Mouse (Mus musculus) c-Kit-positive CD71-positive TER-119-negative erythroid progenitor cells, embryonic 14.5 days (primary cell): ENCODE results near the gene Adk.
A peak's percentile ranks its signal among the peaks of the same experiment; 100 is the strongest.
"Not testable (repeated sequence)": the region's sequence is repeated elsewhere in the genome, so short reads cannot be mapped to it uniquely, and the experiment has no call there.

Source experiments
- DNase-seq: peaks from one replicate; pipeline ENCODE4 v3.0.0-alpha.2; 2013; ENCODE audit warnings: low read depth

Adk gene

DNA sequence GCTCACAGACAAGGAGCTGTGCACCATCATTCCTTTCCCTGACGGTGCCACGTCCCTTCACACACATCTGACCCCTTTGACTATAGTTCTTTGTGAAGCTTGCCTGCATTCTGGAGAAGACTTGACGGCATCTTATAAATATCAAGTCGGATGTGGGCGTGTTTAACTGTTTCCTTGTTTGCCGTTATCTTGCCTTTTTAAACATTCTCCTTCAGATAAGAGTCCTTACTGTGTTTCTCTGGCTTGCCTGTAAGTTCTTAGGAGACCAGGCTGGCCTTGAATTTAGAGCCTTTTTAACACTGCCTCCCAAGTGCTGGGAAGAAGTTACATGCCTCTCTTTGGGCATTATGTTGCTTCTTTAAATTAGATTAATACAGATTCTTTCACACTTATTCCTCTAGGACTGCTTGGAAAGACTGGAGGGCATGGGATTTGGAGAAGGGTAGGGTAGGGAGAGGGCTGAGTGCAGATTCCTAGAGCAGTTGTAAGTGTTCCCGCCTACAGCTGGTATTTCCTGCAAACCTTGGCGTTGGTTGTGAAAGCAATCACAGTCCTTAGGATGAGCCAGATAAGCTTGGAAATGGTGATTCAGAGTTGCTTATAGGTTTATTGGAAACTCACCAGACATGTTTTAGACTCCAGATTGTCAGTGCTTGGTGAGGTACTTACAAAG is 13.3 kb downstream of the Adk start:
- DNase-seq = no peak

DNA sequence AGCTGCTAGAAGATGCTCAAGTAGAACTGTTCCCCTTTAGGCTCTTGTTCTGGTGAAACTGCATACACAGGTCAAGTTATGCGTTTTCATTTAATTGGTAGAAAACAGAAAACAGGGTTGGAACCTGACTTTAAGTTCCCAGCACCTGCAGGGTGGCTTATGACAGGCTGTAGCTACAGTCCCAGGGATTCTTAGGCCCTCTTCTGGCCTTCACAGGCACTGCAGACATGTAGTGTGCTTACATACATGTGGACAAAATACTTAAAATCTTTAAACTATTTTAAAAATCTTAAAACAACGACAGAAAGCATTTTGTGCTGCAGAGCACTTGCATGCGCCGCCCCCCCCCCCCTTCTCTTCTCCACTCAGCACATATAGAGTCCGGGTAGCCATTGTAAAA is 17.2 kb downstream of the Adk start:
- DNase-seq = no peak

DNA sequence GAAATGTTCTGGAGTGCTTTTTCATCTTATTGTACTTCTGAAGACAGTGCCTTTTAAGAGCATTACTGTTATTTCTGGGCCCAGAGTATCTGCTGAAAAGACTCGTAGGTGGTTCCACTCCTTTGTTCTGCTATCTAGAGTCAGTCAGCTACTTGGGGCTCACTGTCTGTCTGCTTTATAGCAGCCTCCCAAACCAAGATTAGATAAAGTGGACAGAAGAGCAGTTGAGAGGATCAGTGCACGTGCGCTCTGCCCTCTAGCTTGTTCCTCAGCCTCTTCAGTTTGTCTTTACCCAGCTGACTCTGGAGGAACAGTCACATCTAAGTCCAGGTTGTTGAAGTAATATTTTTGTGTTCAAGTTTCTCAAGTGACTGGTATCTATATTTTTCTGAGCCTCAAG is 21.6 kb downstream of the Adk start:
- DNase-seq = peak; percentile 72

DNA sequence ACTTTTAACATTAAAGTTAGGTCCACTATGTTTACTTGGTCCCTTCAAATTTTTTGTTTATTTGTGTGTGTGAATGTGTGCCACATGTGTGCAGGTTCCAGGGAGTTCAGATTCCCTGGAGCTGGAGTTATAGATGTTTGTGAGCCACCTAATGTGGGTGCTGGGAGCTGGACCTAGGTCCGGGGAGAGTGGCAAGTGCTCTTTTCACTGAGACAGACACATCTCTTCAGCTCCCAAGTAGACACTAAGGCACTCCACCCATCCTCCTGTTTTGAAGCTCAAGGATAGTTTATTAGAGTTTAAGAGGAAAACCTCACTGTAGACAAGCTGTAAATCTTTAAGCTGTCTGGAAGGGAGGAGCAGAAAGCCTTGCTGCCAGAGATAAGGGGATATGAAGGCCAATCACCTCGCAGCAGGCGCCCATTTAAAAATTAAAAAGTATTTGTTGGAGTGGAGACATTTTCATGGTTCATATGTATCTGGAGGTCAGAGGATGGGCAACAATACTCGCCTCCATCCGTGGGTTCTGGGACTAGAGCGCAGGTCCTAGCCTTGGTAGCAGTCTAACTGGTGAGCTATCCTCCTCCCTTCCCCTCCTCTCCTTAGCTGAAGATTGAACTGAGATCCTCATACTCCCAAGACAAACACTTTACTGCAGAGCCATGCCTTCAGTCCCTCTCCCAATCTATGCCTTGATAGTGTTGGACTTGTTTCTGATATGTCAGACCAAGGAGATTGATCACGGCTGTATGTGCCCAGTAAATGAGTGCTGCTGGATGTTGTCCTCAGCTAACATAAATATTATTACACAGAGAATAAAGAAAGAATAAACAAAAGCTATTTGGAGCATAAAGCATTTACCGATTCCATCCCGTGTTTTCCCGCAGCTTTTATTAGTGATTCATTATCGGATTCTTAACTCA is 22.3 kb downstream of the Adk start:
- peak; percentile 68 for DNase-seq

DNA sequence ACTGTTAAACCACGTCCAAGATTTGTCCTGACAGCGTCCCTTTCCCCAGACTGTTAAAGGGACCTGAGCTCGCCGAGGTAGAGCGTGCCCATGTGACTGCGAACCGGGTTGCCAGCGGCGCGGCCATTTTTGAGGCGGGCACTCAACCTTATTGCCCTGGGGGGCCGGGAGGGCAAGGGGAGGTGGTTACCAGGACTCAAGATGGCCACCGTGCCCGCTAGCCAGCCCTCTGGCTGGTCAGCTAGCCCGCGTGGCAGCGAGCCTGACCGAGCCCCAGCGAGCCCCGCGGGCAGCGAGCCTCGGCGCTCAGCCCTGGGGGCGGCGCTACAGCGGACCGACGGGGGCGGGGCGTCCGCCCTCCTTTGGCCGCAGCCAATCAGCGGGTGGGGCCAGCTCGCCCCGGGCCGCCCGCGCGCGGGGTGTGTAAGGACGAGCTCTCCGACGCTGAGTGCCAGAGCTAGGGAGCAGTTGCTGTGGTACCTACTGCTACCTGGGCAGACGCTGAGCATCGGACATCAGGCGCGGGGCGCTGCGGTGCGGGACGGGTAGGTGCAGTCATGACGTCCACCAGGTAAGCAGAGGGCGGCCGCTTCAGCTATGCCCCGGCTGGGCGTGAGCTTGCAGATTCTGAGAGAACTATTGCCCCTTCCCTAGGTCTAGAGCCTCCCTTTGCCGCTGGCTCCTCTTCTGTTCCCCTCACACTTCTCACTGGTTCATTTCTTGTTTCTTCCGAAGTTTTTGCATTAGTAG is 23.6 kb downstream of the Adk start:
- DNase-seq = peak; percentile 81

DNA sequence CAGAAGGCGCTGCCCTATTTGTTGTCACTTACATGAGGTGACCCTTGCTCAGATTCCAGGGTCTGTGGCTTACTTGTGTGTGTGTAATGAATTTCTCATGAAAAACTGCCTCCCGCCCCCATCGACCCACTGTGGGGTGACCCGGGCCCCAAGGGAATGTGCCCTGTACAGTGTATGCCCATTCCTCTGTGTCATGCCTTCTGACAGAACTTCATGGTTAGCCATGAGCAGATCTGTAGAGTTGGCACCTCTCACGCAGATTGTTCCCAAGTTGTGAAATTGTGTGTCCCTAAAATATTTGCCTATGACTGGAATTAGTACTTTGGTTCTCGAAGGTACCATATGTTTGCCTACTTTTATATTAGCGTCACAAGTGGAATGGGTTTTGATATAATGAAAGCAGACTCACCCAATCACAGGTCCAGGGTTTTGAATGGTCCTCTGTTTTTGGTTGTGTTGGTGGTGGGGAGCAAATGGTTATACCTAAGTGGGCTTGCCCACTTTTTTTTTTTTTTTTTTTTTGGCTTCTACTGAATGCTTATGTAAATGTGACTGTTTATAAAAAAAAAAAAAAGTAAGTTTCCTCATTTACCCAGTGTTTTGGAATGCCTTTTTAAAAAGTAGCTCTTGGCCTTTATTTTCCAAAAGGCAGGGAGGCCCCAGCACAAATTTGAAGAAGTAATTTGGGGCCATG is 24.3 kb downstream of the Adk start:
- no peak for DNase-seq

DNA sequence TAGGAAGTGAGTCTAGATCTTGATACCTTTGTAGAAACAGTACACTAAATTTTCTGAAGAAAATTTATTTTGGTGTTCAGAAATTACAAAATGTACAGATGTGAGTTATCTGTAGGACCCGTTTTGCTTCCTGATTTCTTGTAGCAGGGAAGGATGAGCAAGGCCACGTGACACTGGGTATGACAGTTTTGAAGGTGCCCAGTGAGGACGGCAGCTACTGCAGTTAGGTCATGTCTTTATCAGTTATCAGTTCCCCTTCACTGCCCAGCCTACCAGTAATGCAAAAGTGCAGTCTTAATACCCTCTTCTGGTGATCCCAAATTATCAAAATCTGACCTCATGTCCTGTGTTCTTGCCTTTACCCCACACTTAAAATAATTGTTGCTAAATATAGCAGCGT is 25.6 kb downstream of the Adk start:
- DNase-seq = peak; percentile 49

DNA sequence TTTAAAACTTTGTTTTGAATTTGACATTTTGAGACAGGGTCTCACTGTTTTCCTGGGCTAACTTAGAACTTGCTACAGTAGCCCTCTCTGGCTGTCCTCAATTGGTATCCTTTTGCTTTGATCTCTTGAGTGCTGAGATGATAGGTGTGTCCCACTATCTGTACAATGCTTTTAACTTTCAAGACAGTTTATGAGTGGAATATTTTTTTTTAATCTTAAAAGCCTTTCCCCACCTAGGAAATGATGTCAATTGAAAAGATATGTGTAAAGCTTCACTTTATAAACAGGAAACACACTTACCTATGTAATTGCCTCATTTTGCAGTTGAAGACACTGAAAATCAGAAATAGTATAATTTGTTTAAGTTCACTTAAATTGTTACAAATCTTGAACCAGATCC is 26.1 kb downstream of the Adk start:
- no peak for DNase-seq

DNA sequence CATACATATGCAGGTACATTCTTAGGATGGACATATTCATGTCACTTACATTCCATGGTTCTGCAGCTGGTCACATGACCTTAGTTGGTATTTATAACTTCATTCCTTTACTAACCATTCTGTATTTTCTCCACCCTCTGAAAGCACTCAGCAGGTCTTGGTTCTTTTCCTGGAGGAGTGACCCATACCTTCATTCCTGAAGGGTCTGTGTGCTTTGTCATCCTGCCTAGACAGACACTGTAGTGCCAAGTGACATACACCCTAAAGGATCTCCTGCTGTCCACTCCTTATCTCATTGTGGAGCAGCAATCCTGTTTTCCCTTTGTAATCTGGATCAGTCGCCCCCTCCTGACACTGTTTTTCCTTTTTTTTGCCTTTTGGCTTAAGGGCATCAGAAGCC is 30.4 kb downstream of the Adk start:
- DNase-seq = no peak

DNA sequence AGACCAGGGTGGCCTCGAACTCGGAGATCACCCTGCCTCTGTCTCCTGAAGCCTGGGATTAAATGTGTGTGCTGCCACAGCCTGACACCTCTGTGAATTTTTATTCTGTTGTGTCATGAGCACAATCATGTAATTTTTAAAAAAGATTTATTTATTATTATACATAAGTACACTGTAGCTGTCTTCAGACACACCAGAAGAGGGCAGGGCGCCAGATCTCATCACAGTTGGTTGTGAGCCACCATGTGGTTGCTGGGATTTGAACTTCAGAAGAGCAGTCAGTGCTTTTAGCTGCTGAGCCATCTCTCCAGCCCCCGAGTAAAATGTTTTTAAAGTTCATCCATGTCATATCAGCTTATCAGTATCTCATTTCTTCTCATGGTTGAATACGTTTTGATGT is 33.3 kb downstream of the Adk start:
- no peak for DNase-seq

DNA sequence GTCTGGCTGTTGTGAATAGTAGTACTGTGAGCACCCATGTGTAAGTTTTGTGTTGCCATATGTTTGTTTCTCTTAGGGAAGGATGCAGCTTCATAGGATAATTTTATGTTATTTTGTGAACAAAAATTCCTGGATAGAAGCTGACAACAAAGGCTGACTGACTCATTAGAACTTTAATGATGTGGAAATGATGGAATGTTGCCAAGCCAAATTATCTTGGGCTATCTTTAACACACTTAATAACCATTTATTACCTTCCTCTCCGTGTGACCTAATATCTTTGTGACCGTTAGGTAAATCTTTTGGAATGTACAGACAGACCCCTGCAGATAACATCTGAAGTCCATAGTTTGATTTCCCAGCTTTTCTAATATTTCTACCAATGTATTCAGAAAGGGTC is 33.7 kb downstream of the Adk start:
- DNase-seq = no peak

DNA sequence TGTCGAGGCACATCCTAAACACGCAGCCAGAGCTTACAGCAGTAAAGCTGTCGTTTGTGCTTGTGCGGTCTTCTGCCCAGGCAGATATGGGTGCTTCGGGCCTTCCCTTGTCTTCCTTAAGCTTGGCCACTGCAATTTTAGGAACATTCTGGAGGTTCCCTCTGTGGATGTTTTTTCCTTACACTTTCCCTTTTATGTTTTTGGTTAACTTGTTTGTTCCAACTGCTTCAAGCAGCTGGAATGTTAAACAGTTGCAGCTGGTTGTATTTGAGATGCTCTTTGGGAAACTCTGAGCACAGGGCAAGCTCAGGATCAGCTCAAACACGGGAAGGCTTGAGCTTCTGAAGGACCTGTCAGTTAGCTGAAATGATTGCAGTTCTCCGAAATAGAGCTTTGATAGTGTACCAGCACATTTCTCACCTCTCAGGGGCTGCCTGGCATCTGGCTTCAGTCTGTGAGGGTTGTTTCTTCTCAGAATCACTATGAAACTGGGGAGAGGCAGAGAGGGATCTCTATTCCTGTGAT is 34.5 kb downstream of the Adk start:
- no peak for DNase-seq

DNA sequence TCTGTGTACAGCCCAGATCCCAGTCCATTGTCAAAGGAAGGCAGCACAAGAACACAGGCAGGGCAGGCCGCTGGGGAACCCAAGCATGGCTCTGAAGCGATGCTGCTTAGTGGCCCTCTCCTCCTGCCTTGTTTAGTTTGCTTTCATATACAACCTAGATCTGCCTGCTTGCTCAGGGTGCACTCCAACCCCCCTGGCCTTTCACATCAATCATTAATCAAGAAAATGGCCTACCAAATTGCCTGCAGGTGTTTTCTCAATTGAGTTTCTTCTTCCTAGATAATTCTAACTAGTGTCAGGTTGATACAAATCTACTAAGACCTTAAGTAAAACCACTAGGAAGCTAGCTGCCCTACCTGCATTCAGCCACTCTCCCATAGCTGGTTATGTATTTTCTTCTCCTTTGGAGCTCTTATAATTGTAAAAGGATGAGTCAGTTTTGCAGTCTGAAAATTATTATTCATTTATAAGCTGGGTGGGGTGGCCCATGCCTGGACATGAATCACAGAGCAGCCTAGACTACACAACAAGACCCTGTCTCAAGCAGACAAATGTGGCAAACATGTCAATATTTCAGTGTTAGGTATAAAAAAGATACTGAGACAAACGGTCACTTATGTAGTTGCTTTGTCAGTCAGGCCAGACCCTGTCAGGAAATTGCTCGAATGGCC is 35.2 kb downstream of the Adk start:
- no peak for DNase-seq

DNA sequence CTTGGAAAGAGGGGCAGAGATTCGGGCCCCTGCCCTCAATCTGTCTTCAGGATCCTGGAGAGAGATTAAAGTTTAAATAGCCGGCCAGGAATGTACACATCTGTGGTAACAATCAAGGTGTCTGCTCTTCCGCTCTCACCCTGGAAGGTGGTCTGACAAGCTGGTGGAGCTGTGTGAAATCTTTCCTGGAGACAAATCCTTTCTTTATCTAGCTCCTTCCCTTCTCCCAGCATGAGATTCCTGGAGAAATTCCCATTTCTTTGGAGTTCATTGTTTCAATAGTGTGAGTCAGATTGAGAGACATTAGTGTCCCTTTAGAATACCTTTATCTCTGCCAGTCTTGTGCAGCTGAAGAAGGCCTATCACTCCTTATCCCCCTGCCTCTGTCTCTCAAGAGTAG is 36.4 kb downstream of the Adk start:
- no peak for DNase-seq

DNA sequence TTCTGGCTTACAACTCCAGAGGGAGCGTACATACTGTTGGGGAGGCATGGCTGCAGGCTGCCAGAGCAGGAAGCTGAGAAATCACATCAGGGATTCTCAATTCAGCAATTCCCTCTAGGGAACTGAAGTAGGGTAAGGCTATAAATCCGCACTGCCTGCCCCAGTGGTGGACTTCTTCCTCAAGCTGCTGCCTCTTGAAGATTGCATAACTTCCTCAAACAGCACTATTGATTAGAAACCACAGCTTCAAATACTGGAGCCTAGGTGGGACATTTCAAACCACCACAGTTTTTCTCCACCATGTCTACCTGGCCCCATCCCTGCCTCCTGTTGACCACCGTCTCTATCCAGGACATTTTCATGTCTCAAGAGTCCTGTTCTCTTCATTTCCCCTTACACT is 38.0 kb downstream of the Adk start:
- DNase-seq = no peak

DNA sequence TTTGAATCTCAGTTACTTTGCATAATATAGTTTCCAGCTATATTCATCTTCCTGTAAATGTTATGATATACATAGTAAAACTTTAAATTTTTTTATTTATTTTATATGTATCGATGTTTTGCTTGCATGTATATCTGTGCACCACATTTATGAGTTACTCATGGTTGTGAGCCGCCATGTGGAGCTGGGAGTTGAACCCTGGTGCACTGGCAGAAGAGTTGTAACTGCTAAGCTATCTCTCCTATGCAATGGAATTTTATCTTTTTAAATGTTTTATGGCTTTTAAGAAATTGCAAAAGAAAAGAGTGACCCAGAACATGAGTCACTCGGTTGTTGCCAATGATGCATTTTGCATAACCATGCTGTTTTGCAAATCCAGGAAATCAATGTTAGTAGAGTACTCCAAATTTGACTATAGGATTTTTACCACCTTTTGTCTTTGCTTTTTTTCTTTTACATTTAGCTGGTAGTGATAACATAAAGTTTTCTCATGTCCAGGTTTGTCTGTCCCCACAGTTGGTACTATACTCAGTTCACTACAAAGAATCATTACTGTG is 38.6 kb downstream of the Adk start:
- DNase-seq = no peak

DNA sequence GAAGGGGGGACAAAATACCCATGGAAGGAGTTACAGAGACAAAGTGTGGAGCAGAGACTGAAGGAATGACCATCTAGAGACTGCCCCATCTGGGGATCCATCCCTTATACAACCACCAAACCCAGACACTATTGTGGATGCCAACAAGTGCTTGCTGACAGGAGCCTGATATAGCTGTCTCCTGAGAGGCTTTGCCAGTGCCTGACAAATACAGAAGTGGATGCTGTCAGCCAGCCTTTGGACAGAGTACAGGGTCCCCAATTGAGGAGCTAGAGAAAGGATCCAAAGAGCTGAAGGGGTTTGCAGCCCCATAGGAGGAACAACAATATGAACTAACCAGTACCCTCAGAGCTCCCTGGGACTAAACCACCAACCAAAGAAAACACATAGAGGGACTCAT is 41.8 kb downstream of the Adk start:
- DNase-seq = not testable (repeated sequence)

DNA sequence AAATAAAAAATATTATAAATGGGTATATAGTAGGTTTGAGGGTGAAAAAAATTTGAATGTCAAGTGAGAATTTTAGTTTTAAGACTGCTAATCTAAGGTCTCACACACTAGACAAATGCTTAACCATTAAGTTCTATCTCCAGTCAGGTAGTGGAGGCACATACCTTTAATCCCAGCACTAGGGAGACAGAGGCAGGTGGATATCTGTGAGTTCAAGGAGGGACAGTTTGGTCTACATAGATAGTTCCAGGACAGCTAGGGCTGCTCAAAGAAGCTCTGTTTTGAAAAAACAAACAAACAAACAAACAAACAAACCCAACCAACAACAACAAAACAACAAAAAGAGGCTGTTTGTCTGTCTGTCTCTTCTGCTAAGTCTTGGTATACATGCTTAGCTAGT is 43.9 kb downstream of the Adk start:
- no peak for DNase-seq

DNA sequence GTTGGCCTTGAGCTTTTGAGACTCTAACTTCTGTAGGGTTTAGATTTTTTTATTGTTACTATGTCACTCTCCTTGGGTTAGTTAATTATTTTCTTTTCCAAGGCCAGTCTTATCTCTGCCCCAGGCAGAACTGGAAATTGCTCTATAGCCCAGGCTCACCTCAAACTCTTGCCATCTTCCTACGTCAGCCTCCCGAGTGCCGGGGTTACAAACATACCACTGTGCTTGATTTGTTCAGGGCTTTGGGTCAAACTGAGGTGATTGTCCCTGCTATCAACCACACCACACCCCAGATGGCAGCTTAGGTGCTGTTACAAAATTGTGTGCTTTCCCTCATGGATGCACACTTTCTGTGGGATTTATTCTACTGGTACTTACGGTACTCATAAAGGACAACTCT is 44.3 kb downstream of the Adk start:
- DNase-seq = no peak

DNA sequence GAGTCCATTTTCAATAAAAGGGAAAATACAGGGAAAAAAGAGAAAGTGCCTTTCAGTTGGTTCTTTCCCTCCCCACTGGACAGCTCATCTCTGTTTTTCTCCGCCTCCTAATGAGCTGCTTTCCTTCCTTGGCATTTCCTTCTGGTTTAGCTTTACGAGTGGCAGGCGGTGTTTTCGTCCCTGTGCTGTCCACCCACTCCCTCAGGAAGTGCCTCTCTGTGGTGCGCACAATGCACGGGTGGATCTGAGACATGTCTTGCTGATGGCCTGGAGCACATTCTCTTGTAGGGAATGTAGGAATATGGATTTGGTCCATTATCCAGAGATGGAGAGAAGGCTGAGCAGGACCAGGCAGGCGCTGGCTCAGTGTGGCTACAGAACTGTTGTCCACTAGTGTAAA is 47.0 kb downstream of the Adk start:
- DNase-seq = no peak

DNA sequence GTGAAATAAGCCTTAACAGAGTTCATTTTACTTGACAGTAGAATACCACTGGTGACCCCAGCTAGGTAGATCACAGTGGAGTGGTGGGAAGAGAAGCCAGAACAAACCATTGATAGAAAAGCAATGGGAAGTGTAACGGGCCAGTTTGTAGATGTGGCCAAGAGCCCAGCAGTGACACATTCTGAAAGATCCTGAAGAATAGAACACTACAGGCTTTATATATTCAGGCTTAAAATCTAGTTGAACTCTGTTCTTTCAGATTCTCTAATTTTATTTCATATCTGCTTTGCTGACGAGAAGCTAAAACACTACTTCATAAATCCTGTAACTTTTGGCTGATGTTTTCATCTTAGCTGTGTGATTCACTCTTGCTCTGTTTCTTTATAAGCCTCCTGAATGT is 48.5 kb downstream of the Adk start:
- no peak for DNase-seq
